Mouse (Mus musculus): ENCODE results near the gene Pdcd1lg2.

The Pdcd1lg2 gene

DNA sequence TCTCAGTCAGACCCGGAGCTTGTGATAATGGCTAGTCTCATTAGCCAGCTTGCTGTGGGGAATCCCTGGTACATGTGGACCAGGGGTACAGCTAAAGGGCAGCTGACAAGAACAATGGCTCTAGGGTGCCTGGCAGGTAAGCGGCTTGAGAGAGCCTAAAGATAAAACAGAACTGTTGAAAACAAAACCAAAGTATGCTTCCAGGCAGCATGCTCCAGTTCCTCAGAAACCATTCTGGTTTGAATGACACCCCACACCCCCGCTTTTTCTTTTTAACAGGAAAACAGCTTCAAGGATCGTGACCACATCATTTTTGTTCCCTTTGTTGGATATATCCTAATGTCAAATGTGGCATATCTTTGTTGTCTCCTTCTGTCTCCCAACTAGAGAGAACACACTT lies at the start of gene Pdcd1lg2:
Gene Pdcd1lg2, plus strand, starts transcription at position 301 of the 400 bp plus-strand sequence.
- no peak for DNase-seq

DNA sequence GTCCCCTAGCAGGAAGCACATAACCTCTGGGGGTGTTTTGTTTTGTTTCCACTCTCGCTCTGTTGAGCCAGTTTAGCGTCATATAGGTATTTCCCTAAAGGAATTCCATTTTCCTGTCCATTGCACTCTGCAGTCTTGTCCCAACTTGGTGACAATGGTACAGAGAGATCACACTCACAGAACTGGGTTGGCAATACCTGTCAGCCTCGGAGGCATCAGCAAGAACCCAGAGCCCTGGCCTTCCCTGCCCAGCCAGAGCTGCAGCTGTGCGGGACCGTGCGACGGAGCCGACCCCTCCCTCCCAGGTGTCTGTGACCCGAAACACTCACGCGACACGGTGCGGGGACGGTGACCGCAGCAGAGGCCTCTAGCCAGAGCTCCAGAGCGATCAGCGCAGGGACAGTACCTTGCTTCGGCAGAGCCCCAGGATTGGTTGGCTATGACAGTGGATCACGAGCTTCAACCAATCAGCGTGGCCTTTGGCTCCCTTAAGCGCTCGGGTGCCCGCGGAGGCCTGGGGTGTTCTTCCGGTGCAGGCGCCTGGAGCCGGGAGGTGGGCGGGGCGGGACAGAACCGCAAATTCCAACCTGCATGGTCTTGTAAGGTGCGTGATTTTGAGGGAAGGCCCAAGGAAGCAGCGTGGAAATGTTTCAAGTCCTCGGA lies 49.1 kb upstream of the Pdcd1lg2 start:
- DNase-seq = peak; percentile 88

GRCm38 (mm10) chr19:29362173-29362930 lies 48.4 kb upstream of the Pdcd1lg2 start:
- no peak for DNase-seq

DNA sequence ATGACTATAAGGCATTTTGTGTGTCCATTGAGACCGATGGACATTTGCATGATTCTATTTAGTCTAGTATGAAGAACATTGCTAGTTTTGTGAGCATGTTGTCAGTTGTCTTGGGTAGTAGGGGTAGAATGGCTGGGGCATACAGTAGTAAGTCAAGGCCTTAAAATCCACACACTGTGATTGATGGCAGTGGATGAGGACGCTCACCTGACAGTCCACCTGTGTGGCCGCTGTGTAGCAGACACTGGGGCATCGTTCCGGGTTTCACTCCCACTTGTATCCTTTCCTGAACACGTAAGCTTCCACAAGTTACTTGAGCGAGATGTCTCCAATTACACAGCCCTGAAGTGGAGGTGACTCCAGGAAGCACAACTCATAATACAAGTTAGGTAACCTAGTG lies 47.2 kb upstream of the Pdcd1lg2 start:
- DNase-seq = no peak

GRCm38 (mm10) chr19:29364076-29364475 lies 46.6 kb upstream of the Pdcd1lg2 start:
- DNase-seq = no peak

GRCm38 (mm10) chr19:29365105-29365504 lies 45.6 kb upstream of the Pdcd1lg2 start:
- DNase-seq = no peak

DNA sequence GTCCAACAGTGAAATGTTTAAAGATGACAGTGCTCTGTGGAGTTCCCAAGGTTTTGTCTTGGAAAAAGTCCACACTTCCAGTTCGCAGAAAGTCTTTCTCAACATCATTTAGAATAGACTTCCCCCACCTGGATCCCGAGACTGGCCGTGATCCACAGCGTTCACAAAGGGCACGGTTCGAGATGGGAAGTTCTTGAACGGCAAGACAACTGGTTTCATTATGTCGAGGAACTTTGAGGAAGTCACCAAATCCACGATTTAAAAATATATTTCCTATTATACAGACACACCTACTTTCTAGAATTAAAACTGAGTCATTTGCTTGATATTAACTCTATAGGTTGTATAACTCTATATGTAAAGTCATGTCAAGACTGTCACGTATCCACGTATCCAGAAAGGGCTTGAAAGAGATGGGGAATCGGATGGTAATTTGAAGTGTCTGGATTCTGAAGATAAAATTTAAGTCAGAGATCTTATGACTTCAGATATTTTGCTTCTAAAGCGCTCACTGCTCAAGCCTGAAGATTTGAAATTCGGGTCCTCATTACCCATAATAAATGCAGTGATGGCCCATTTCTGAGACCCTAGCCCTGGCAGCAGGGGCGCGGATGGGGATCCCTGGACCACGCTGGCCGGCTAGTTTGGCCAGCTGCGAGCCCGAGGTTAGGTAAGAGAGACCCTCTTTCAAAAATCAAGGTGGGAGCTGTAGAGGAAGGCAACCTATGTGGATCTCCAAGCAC lies 44.3 kb upstream of the Pdcd1lg2 start:
- DNase-seq = peak; percentile 16

GRCm38 (mm10) chr19:29366969-29367622 lies 43.6 kb upstream of the Pdcd1lg2 start, which contains the start of the genes Plgrkt and Cd274:
Gene Plgrkt (minus strand): TSS chr19:29367390.
Gene Cd274 (plus strand): TSS chr19:29367455.
- peak; percentile 90 for DNase-seq

DNA sequence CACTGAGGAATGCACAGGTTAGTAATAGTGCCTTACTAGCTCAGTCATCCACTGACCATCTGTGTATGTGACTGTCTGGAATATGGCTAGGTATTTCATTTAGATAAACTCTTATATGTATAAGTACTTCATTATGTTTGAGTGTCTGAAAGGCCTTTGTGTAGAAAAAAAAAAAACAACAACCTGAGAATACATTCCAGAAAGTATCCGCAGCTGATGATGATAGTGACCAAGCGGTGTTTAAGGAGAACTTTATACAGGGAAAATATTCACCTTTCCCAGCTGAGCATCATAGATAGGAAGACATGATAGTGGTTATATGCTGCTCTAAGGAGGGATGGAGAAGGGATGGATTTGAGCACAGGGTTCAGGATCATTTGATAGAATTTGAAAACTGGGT lies 42.7 kb upstream of the Pdcd1lg2 start:
- no peak for DNase-seq

GRCm38 (mm10) chr19:29368671-29369309 lies 41.9 kb upstream of the Pdcd1lg2 start:
- no peak for DNase-seq

GRCm38 (mm10) chr19:29370112-29370511 lies 40.6 kb upstream of the Pdcd1lg2 start:
- DNase-seq = no peak

DNA sequence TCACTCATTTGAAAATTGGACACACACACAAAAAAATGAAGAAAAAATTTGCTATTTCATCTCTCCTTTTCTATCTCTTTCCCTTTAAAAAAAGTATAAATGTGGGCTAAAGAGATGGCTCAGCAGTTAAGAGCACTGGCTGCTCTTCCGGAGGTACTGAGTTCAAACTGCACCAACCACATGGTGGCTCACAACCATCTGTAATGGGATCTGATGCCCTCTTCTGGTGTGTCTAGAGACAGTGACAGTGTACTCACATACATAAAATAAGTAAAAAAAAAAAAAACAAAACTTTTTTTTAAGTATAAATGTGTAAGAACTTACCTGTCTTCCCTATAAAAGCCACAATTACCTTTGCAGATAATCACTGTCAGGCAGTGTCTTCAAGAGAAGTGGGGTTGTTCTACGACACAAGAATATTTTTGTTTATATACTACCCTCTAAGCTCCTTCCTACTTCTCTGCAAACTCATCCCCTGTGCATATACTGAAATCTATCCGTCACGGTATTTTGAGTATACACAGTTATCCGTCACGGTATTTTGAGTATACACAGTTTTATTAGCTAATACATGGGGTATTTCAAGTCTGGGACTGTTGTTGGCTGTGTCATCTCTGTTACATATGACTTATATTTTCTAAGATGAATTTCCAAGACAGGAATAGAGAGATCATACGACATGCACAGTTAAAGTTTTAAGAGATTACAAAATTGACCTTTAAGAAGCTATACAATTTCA lies 40.0 kb upstream of the Pdcd1lg2 start:
- DNase-seq = no peak

DNA sequence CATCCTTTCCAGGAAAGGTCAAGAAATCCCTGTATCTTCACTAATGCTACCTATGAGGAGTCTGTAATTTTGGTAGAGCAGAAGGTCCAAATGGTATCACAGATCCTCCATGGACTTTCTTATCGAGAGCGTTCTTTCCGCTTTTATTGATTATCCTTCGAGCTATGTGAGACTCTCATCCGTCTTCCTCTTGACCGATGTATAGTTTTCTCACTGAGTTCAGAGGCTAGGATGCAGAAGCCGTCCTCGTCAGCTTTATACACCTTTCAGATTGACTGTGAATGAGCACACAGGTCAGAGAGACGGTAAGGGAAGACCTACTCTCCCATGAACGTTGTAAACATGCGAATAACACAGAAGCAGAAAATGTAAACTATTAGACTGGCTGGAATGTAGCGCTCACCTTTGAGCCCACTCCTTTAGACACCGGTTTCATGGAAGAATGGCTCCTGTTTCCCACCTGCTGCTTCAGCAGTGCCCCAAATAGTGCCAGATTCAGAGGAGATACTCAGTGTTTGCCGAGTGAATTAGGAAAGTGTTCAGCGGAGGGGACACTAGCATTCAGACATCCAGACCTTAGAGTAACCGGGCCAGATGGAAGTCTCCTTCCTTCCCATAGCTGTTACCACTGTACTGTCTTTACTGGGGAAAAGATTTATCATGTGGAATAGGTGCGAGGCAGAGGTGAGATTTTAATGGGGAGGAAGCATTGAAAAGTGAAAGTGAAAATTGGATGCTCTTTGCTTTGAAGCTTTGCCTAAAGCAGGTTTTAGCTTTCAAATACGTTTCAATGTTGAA lies 39.2 kb upstream of the Pdcd1lg2 start:
- DNase-seq = peak; percentile 53

DNA sequence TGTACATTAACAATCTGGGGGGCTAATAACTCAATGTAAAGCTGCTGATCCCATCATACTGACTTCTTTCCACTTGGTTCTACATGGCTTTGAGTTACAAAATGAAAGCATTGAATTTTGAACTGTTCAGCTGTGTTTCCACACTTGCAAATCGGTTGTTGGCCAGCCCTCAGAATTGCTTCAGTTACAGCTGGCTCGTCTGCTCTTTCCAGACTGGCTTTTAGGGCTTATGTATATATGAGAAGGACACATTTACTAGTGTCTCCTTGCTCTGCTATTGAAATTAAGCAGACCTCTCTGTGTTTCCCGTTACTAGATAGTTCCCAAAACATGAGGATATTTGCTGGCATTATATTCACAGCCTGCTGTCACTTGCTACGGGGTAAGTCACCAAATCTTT lies 38.6 kb upstream of the Pdcd1lg2 start:
- DNase-seq = peak; percentile 36

GRCm38 (mm10) chr19:29372621-29373020 lies 38.1 kb upstream of the Pdcd1lg2 start:
- no peak for DNase-seq

DNA sequence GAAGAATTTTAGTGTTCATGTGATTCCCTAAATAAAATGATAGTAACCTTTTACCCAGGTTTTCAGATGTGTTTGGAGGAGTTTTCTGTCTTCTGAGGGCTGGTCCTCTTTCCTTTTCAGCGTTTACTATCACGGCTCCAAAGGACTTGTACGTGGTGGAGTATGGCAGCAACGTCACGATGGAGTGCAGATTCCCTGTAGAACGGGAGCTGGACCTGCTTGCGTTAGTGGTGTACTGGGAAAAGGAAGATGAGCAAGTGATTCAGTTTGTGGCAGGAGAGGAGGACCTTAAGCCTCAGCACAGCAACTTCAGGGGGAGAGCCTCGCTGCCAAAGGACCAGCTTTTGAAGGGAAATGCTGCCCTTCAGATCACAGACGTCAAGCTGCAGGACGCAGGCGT lies 37.3 kb upstream of the Pdcd1lg2 start:
- no peak for DNase-seq

DNA sequence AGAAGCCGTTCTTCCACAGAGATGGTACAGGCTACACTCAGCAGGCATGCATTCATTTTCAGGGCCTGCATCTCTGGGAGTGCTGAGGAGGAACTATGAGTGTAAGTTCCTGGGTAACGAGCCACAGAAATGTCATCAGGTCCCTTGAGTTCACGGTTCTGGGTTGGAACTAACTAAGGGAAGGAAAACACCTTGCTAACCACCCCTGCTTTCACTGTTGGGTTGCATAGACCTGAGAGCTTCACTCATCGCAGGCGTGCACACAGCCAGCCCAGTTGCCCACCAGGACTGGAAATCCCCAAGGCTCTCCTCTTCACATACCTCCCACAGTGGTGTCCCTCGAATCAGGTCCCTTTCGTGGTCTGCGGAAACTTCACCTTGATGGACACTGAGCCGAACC lies 35.8 kb upstream of the Pdcd1lg2 start:
- no peak for DNase-seq

DNA sequence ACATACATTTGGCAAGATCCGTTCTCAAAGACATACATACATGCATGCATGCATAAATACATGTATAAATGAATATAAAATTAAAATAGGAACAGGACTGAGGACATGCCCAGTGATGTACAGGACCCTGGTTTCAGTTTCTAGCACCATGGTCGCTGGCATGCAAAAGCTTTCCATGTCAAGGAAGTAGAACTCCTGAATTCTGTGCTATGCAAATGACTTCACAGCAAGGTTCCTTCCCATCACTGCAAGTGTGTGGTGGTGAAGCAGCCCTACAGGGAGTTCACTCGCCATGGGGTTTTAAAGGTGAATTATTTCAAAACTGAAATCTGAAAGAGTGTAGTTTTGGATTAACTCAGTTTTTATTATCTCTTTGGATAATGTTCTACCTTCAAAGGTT lies 34.3 kb upstream of the Pdcd1lg2 start:
- no peak for DNase-seq

DNA sequence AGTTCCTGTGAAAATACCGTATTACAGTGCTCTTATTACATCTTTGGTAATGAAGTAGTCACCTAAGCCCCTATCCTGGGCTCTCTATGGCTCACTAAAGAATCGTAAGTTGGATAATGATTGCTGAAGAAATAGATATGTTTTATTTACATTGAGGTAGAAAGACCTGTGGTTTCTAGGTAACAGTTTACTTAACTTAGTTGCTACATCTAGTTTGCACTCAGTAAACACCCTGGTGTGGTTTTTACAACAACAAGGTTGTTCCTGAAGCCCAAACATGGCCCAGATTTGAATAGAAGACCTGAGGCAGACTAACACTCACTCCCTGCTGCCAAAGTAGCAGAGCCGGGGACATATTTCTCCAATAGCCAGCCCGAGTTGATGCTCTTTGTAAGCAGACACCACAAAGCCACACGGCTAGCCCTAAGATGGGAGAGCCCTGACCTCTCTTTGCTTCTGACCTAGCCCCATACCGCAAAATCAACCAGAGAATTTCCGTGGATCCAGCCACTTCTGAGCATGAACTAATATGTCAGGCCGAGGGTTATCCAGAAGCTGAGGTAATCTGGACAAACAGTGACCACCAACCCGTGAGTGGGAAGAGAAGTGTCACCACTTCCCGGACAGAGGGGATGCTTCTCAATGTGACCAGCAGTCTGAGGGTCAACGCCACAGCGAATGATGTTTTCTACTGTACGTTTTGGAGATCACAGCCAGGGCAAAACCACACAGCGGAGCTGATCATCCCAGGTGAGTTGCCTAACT lies 30.7 kb upstream of the Pdcd1lg2 start:
- DNase-seq = no peak

GRCm38 (mm10) chr19:29383368-29383767 lies 27.4 kb upstream of the Pdcd1lg2 start:
- DNase-seq = no peak

Measured in thymus, postnatal 25 days (tissue).